ENCODE assay signal across 22 mouse cellular contexts in genomic region chr3:96207819-96208218, GRCm38 (mm10). TPM values are rescaled to one million over a fixed set of nuclear protein-coding genes. Genes with fewer than 3 reads are reported as not detected.
A peak's percentile ranks its signal among the peaks of the same experiment; 100 is the strongest.
DNase-seq lines count a peak whose midpoint lies in the region; ATAC-seq and TF ChIP-seq lines count a peak whose summit lies in the region.
"Had no signal": no experiment of that assay in that cellular context is flagged by ENCODE, and none has a peak within 500 bp of the region (broad histone marks: within the 10 kb centered on the region; RNA-seq: fewer than 3 reads in every experiment).

No protein-coding gene starts in this region.

- intact Hi-C loops in heart, adult 2 months (cut with DNase I), result no loop called here

- no peak for TF ChIP-seq POLR2A in heart, adult 2 months (IDR thresholded peaks at IDR 0.05; ENCODE audit: insufficient read depth, low read depth, low read length)

- no peaks in the 10 kb centered on the region for H3K79me2 ChIP-seq in heart, adult 2 months (replicated peaks; ENCODE audit: control insufficient read depth, insufficient read depth, low read length)

- no peak overlapping the region for H3K4me3 ChIP-seq in heart, adult 2 months
- H3K4me3 ChIP-seq in liver, postnatal 0 days (ENCODE audit: low read depth, low read length), result no peak overlapping the region
- H3K4me3 ChIP-seq: forebrain, embryonic 10.5 days; heart, embryonic 13.5 days; limb, embryonic 12.5 days; liver, embryonic 13.5 days; midbrain, embryonic 15.5 days had no signal

- WGBS in heart, adult 2 months, result 81% methylated on average over 3 of the region's 3 CpGs
- WGBS in liver, postnatal 0 days (ENCODE audit: insufficient replicate concordance), result 79% methylated on average over 3 of the region's 3 CpGs

- no peaks in the 10 kb centered on the region for H3K4me1 ChIP-seq in heart, adult 2 months (ENCODE audit: control insufficient read depth, insufficient read depth, low read length)
- H3K4me1 ChIP-seq in liver, postnatal 0 days (ENCODE audit: insufficient read depth), result peaks cover 4% of the 10 kb centered on the region; the same call in 1 of the 2 replicates
- H3K4me1 ChIP-seq: limb, embryonic 12.5 days; midbrain, embryonic 15.5 days had no signal

- no peak overlapping the region for H3K27ac ChIP-seq in heart, adult 2 months
- no peak overlapping the region for H3K27ac ChIP-seq in liver, postnatal 0 days (ENCODE audit: low read depth)
- H3K27ac ChIP-seq: forebrain, embryonic 10.5 days; heart, embryonic 13.5 days; limb, embryonic 12.5 days; liver, embryonic 13.5 days; midbrain, embryonic 15.5 days had no signal

- TF ChIP-seq EP300 in heart, adult 2 months (IDR thresholded peaks at IDR 0.05; ENCODE audit: insufficient read depth, low read depth, low read length), result no peak
- no peak for TF ChIP-seq EP300 in liver, postnatal 0 days (IDR thresholded peaks at IDR 0.05; ENCODE audit: low read depth)

- peak; percentile 46 for TF ChIP-seq CTCF in heart, adult 2 months (IDR thresholded peaks at IDR 0.05)
- peak; percentile 33 for TF ChIP-seq CTCF in liver, postnatal 0 days (IDR thresholded peaks at IDR 0.05; ENCODE audit: low read depth)

- ATAC-seq in liver, postnatal 0 days, result no peak
- ATAC-seq: hindbrain, embryonic 16.5 days; midbrain, embryonic 15.5 days had no signal

- no peaks in the 10 kb centered on the region for H3K9me3 ChIP-seq in liver, postnatal 0 days (ENCODE audit: low read length)
- H3K9me3 ChIP-seq: forebrain, embryonic 10.5 days; heart, embryonic 13.5 days; limb, embryonic 12.5 days; liver, embryonic 13.5 days; midbrain, embryonic 15.5 days had no signal

- DNase-seq in heart, adult 2 months, result no peak
- DNase-seq in heart, adult 9 months (ENCODE audit: low spot score in 2 of 2), result no peak
- DNase-seq in liver, postnatal 0 days, result no peak
- no peak for DNase-seq in liver
- peak; percentile 32 for DNase-seq in 416B (ENCODE audit: low read depth)
- DNase-seq in induced T-regulatory cell, adult 2 months (ENCODE audit: low read depth), result peak; percentile 25
- DNase-seq in c-Kit-positive CD71-positive TER-119-positive erythroid progenitor cells, embryonic 14.5 days (ENCODE audit: low spot score), result no peak
- DNase-seq: adrenal gland, postnatal 36 days; B cell, adult 2 months; cerebellum, adult 18-20 months; heart, postnatal 4 days; kidney, adult 2 months; kidney, postnatal 36 days; layer of hippocampus, adult 9-11 months; liver, embryonic 13.5 days; retina, postnatal 1 day; thymus, postnatal 25 days had no signal

- H3K27me3 ChIP-seq in heart, adult 2 months (ENCODE audit: control insufficient read depth, insufficient read depth, low read length), result no peaks in the 10 kb centered on the region
- no peaks in the 10 kb centered on the region for H3K27me3 ChIP-seq in liver, postnatal 0 days (ENCODE audit: insufficient read depth, low read length)
- H3K27me3 ChIP-seq: heart, embryonic 13.5 days; limb, embryonic 12.5 days; midbrain, embryonic 15.5 days had no signal

- no peak overlapping the region for H3K9ac ChIP-seq in heart, adult 2 months (ENCODE audit: low read depth, low read length)
- no peak overlapping the region for H3K9ac ChIP-seq in liver, postnatal 0 days (replicated peaks)
- H3K9ac ChIP-seq: heart, embryonic 13.5 days; limb, embryonic 12.5 days; liver, embryonic 13.5 days; midbrain, embryonic 15.5 days had no signal

- H3K4me2 ChIP-seq in liver, postnatal 0 days (ENCODE audit: low read depth, low read length), result no peak overlapping the region
- H3K4me2 ChIP-seq: heart, embryonic 13.5 days; limb, embryonic 12.5 days; liver, embryonic 13.5 days; midbrain, embryonic 15.5 days had no signal

- no peaks in the 10 kb centered on the region for H3K36me3 ChIP-seq in heart, adult 2 months (ENCODE audit: control insufficient read depth, insufficient read depth, low read length)
- H3K36me3 ChIP-seq in liver, postnatal 0 days (replicated peaks; ENCODE audit: insufficient read depth, low read length), result no peaks in the 10 kb centered on the region
- H3K36me3 ChIP-seq: forebrain, embryonic 10.5 days; heart, embryonic 13.5 days; limb, embryonic 12.5 days; liver, embryonic 13.5 days; midbrain, embryonic 15.5 days had no signal

RNA-seq across cellular contexts. Expression of gene Bola1, which starts 11.7 kb away (rescaled TPM):
- 10 to 100 TPM; 22.6 to 28.7 TPM for total RNA-seq in heart, adult 2 months (2021)
- polyA plus RNA-seq in heart, adult 2 months (2012; rRNA removed), result 22.3 and 36.0 TPM in 2 replicates
- 49.2 and 49.3 TPM in 2 replicates for polyA plus RNA-seq in liver, postnatal 0 days (2015; fragmentation: Nextera tagmentation; extraction: Ambion mirVana)

RNA-seq across cellular contexts. Expression of gene Hist2h2ab, which starts 11.8 kb away (rescaled TPM):
- 1 to 10 TPM; 1.9 to 2.0 TPM for total RNA-seq in heart, adult 2 months (2021)
- polyA plus RNA-seq in heart, adult 2 months (2012; rRNA removed), result 0.35 TPM in 1 of 2 replicates, not detected in the other
- 0.46 TPM in 1 of 2 replicates, not detected in the other for polyA plus RNA-seq in liver, postnatal 0 days (2015; fragmentation: Nextera tagmentation; extraction: Ambion mirVana)
- polyA plus RNA-seq: forebrain, embryonic 10.5 days; heart, embryonic 13.5 days; hindbrain, embryonic 16.5 days had no signal

RNA-seq across cellular contexts. Expression of gene Hist2h2ac, which starts 12.9 kb away (rescaled TPM):
- 10 to 100 TPM; 18.1 to 26.3 TPM for total RNA-seq in heart, adult 2 months (2021)
- polyA plus RNA-seq in heart, adult 2 months (2012; rRNA removed), result 1.3 and 1.5 TPM in 2 replicates
- polyA plus RNA-seq in liver, postnatal 0 days (2015; fragmentation: Nextera tagmentation; extraction: Ambion mirVana), result 9.4 and 13.8 TPM in 2 replicates

RNA-seq across cellular contexts. Expression of gene Hist2h2be, which starts 13.1 kb away (rescaled TPM):
- 10 to 100 TPM in 1 of 2 experiments, 1 to 10 TPM in 1; 9.4 to 10.1 TPM for total RNA-seq in heart, adult 2 months (2021)
- polyA plus RNA-seq in heart, adult 2 months (2012; rRNA removed), result 6.9 and 11.9 TPM in 2 replicates
- polyA plus RNA-seq in liver, postnatal 0 days (2015; fragmentation: Nextera tagmentation; extraction: Ambion mirVana), result 4.1 and 4.9 TPM in 2 replicates

RNA-seq across cellular contexts. Expression of gene Sv2a, which starts 26.9 kb away (rescaled TPM):
- total RNA-seq in heart, adult 2 months (2021), result 1 to 10 TPM; 3.4 to 5.4 TPM
- polyA plus RNA-seq in heart, adult 2 months (2012; rRNA removed), result 4.5 and 5.7 TPM in 2 replicates
- polyA plus RNA-seq in liver, postnatal 0 days (2015; fragmentation: Nextera tagmentation; extraction: Ambion mirVana), result 0.08 and 0.09 TPM in 2 replicates

Comparison
In these comparisons a context has a peak if more than half of its experiments do, and no peak if none do; other contexts are left out.
1. DNase-seq: peak in 416B (single experiment) and induced T-regulatory cell, adult 2 months (single experiment); none in heart, adult 2 months (0 of 2), heart, adult 9 months (0 of 2), liver, postnatal 0 days (single experiment), liver (single experiment) and c-Kit-positive CD71-positive TER-119-positive erythroid progenitor cells, embryonic 14.5 days (single experiment).